Mouse (Mus musculus) intestine, embryonic 16.5 days (tissue): ENCODE results near the gene Mark1. TPM values are rescaled to one million over a fixed set of nuclear protein-coding genes. Genes with fewer than 3 reads are reported as not detected.

Source experiments
- ATAC-seq: fragments of 200-750 bp; cut with Nextera tagmentation; 2 replicates; pipeline ENCODE4 v1.8.0; 2017; ENCODE audit warnings: moderate TSS enrichment, moderate library complexity
- H3K27ac ChIP-seq: fragments of 300-500 bp; sonication (generic); 2 replicates; pipeline ENCODE4 v1.5.1; 2014; ENCODE audit warnings: mild to moderate bottlenecking, low read length
- H3K27me3 ChIP-seq: fragments of 300-500 bp; sonication (generic); replicated peaks from 2 replicates; pipeline ENCODE4 v1.6.1; 2014; ENCODE audit warnings: low read length, control low read depth, mixed read lengths; ENCODE audit not compliant: control insufficient read depth, insufficient read depth
- H3K36me3 ChIP-seq: fragments of 300-500 bp; sonication (generic); 2 replicates; pipeline ENCODE4 v1.6.1; 2014; ENCODE audit warnings: low read length, control low read depth; ENCODE audit not compliant: control insufficient read depth, insufficient read depth
- H3K4me1 ChIP-seq: fragments of 300-500 bp; sonication (generic); 2 replicates; pipeline ENCODE4 v1.6.1; 2014; ENCODE audit warnings: low read length, control low read depth, mixed read lengths; ENCODE audit not compliant: control insufficient read depth, insufficient read depth
- H3K4me2 ChIP-seq: fragments of 300-500 bp; sonication (generic); 2 replicates; pipeline ENCODE4 v1.6.1; 2014; ENCODE audit warnings: low read depth, low read length, control low read depth
- H3K4me3 ChIP-seq: fragments of 300-500 bp; sonication (generic); 2 replicates; pipeline ENCODE4 v1.5.1; 2014; ENCODE audit warnings: mild to moderate bottlenecking, low read length
- H3K9ac ChIP-seq: fragments of 300-500 bp; sonication (generic); 2 replicates; pipeline ENCODE4 v1.6.1; 2014; ENCODE audit warnings: low read depth, low read length
- H3K9me3 ChIP-seq: fragments of 300-500 bp; sonication (generic); 2 replicates; pipeline ENCODE4 v1.6.1; 2016; ENCODE audit warnings: low read length, control low read depth; ENCODE audit not compliant: control insufficient read depth
- WGBS: fragments of 180-500 bp; shearing (Covaris S2); extraction: QIAGEN DNeasy Blood & Tissue Kit; methylation state at CpG from one replicate; pipeline ENCODE4 v1.1.7; 2014; 5-methylcytosine and 5-hydroxymethylcytosine counted together
- polyA plus RNA-seq: library from polyadenylated mRNA; unstranded; fragments of >200 nt; fragmentation: Nextera tagmentation; extraction: Ambion mirVana; gene quantifications from 2 replicates; pipeline ENCODE4 v1.2.1, GENCODE M21; 2015

Gene Mark1
- 1.9 TPM in 2 replicates for polyA plus RNA-seq

DNA sequence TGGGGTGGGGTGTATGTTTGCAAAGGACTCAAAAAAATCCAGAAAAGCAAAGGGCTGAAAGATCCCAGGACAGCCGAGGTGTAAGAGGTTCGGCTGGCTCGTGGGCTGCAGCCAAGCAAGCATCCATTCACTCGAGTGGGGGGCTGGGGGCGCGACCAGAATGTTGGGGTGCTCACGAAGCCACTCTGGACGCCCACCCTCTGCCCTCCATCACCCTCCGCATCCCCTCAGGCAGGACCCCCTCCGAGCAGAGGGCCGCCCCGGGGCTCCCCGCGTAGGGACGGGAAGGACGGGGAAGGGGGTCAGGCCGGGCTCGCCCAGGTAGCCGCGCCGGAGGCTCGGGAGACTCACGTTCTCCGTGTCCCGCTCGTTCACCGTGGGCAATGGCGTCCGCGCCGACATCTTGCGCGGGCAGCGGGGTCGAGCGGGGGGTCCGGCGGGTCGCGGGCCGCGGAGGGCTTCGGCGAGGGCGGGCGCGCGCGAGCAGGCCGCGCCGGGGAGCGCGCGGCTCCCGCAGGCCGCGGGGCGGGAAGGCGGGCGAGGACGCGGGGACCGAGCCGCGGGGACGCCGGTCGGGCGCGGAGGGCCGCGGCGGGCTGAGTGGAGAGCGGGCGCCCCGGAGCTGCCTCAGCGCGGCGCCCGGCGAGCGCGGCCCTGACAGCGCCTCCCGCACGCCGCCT is at the start of gene Mark1:
Gene Mark1, minus strand, starts transcription at position 500 of the 680 bp plus-strand sequence.
- H3K4me2 ChIP-seq: peak within 1 kb of the TSS; percentile 76
- ATAC-seq: peak; percentile 69

GRCm38 (mm10) chr1:185047516-185048247 is 48.3 kb upstream of the Mark1 start:
- no peak for ATAC-seq
- 57% methylated on average over 12 of the region's 12 CpGs for WGBS
- no peak overlapping the region for H3K4me3 ChIP-seq
- no peak overlapping the region for H3K27ac ChIP-seq
- H3K9me3 ChIP-seq: no peaks in the 10 kb centered on the region
- no peak overlapping the region for H3K9ac ChIP-seq
- H3K27me3 ChIP-seq: no peaks in the 10 kb centered on the region
- no peaks in the 10 kb centered on the region for H3K36me3 ChIP-seq
- no peaks in the 10 kb centered on the region; the same call in 1 of the 2 replicates for H3K4me1 ChIP-seq
- H3K4me2 ChIP-seq: no peak overlapping the region

More for the DNA sequence above, at the start of gene Mark1:
- H3K27ac ChIP-seq: peak within 1 kb of the TSS; percentile 27; the same call in 1 of the 2 replicates
- peak within 1 kb of the TSS; percentile 69 for H3K4me3 ChIP-seq
- peaks cover 10% of the 10 kb centered on the region; the same call in 1 of the 2 replicates for H3K4me1 ChIP-seq
- no peaks in the 10 kb centered on the region for H3K27me3 ChIP-seq
- under 1% methylated on average over 65 of the region's 88 CpGs for WGBS
- peak within 1 kb of the TSS; percentile 86 for H3K9ac ChIP-seq
- no peaks in the 10 kb centered on the region for H3K36me3 ChIP-seq
- H3K9me3 ChIP-seq: no peaks in the 10 kb centered on the region

DNA sequence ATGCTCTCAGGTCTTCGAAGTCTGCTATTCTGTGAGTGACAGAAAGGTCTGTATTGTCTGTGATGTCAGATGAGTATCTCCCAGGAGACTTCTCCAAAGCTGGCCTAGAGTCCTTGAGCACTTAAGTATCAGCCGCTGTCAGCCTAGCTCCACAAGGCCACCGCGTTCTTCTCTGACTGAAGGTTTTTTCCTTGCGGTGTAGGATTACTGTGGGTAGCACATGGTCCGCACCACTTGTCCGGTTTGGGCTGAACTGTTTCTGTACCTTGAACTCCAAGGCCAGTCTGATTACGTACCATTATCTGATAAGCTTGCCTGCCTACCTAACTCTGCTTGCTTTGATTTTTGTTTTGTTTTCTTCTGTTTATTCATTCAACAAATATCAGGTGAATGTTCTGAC is 47.1 kb upstream of the Mark1 start:
- Histone ChIP-seq H3K27ac (no peak overlapping the region), H3K9me3 (no peaks in the 10 kb centered on the region), H3K4me3 (no peak overlapping the region), H3K27me3 (no peaks in the 10 kb centered on the region), H3K36me3 (no peaks in the 10 kb centered on the region), H3K4me2 (no peak overlapping the region), H3K4me1 (no peaks in the 10 kb centered on the region; the same call in 1 of the 2 replicates), H3K9ac (no peak overlapping the region)
- 76% methylated on average over 8 of the region's 8 CpGs for WGBS
- peak; percentile 69 for ATAC-seq

- Histone ChIP-seq H3K4me3 (no peak overlapping the region), H3K4me2 (no peak overlapping the region), H3K9me3 (no peaks in the 10 kb centered on the region), H3K4me1 (no peaks in the 10 kb centered on the region; the same call in 1 of the 2 replicates), H3K27me3 (no peaks in the 10 kb centered on the region), H3K9ac (no peak overlapping the region), H3K36me3 (no peaks in the 10 kb centered on the region), H3K27ac (no peak overlapping the region)
- WGBS: 63% methylated on average over 7 of the region's 7 CpGs
- ATAC-seq: peak; percentile 70; the same call in 1 of the 2 replicates
Observed at GRCm38 (mm10) chr1:185038183-185038686, 38.9 kb upstream of the Mark1 start.

DNA sequence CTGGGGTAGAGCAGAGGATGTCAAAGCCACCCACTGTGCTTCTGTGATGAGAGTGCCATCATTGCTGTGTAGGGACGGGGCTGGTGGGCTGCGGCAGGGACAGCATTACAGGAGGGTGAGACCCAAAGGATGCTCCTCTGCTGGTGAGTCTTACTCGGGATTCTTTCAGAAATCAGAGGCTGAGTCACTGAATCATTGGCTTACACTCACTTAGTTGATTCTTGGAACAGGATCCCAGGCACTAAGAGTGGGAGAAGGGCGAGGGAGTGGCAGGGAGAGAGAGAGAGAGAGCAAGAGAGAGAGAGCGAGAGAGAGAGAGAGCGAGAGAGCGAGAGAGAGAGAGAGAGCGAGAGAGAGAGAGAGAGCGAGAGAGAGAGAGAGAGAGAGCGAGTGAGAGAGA is 31.2 kb upstream of the Mark1 start:
- no peaks in the 10 kb centered on the region for H3K27me3 ChIP-seq
- no peak overlapping the region for H3K4me2 ChIP-seq
- H3K36me3 ChIP-seq: no peaks in the 10 kb centered on the region
- H3K4me3 ChIP-seq: no peak overlapping the region
- no peak overlapping the region for H3K27ac ChIP-seq
- WGBS: 82% methylated on average over 10 of the region's 10 CpGs
- H3K4me1 ChIP-seq: no peaks in the 10 kb centered on the region
- H3K9me3 ChIP-seq: no peaks in the 10 kb centered on the region
- ATAC-seq: no peak
- no peak overlapping the region for H3K9ac ChIP-seq

DNA sequence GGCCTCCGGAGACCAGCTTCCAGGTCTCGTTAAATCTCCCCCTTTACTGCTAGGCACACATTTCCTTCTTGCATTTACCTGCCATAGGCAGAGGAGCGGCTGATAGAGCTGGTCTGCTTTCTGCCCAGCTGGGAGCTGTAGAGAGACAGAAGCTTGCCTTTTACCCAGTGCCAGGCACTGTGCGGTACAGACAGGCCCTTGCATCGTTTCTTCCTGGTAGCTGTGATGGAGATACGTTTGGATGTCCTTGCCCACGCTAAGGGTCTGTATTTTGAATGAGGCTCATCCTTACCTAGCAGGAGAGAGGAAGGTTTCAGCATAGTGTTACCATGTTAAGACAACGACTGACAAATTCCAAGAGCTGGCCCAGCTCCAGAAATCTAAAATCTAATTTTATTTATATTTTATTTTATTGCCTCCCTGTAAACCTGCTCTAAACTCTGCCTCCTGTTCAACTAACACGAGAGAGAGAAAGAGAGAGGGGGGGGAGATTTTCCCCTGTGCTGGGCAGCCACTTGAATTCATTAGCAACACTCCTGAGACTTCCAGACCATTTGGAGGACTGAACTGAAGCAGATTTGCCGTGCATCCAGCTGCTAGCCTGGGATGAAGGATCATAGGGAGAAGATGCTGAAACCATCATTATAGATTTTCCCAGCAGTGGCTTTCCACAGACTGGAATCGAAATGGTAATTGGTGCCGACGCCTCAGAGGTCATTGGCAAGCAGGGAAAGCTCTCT is 21.2 kb upstream of the Mark1 start:
- no peaks in the 10 kb centered on the region for H3K27me3 ChIP-seq
- H3K4me1 ChIP-seq: no peaks in the 10 kb centered on the region
- no peak for ATAC-seq
- no peaks in the 10 kb centered on the region for H3K36me3 ChIP-seq
- H3K9me3 ChIP-seq: no peaks in the 10 kb centered on the region
- H3K4me3 ChIP-seq: no peak overlapping the region
- WGBS: 67% methylated on average over 13 of the region's 13 CpGs
- H3K27ac ChIP-seq: no peak overlapping the region
- H3K9ac ChIP-seq: no peak overlapping the region
- no peak overlapping the region for H3K4me2 ChIP-seq

DNA sequence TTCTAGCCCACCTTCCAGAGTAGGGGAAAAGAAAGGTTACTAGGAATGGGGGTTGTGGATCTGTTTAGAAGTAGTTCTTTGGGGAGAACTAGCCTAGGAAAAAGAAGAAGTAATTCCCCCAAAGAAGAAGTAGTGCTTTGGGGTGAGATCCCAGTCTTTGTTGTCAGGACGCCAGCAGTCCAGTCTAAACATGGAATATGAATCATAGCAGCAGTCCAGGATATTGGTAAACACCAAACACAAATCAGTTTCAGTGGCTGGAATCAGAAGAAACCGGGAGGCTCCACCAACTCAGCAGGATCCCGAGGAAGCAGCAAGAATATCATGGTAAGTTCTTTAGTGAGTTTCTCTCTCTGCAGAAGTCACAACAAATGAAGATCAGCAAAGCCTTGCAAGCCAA is 13.2 kb upstream of the Mark1 start:
- H3K27me3 ChIP-seq: no peaks in the 10 kb centered on the region
- no peaks in the 10 kb centered on the region for H3K36me3 ChIP-seq
- no peak overlapping the region for H3K4me3 ChIP-seq
- 87% methylated on average over 3 of the region's 3 CpGs for WGBS
- ATAC-seq: no peak
- H3K4me1 ChIP-seq: no peaks in the 10 kb centered on the region
- no peaks in the 10 kb centered on the region for H3K9me3 ChIP-seq
- no peak overlapping the region for H3K27ac ChIP-seq
- no peak overlapping the region for H3K4me2 ChIP-seq
- no peak overlapping the region for H3K9ac ChIP-seq

- H3K4me3 ChIP-seq: no peak overlapping the region
- 47% methylated on average over 5 of the region's 5 CpGs for WGBS
- peak; percentile 79 for ATAC-seq
- no peak overlapping the region for H3K27ac ChIP-seq
- no peaks in the 10 kb centered on the region for H3K27me3 ChIP-seq
- no peak overlapping the region for H3K9ac ChIP-seq
- no peaks in the 10 kb centered on the region for H3K9me3 ChIP-seq
- no peaks in the 10 kb centered on the region for H3K36me3 ChIP-seq
- H3K4me1 ChIP-seq: no peaks in the 10 kb centered on the region
- no peak overlapping the region for H3K4me2 ChIP-seq
Observed at GRCm38 (mm10) chr1:185007066-185007465, 7.7 kb upstream of the Mark1 start.
